Mouse (Mus musculus) liver, embryonic 12.5 days (tissue): ENCODE results near the gene Uqcc1. TPM values are rescaled to one million over a fixed set of nuclear protein-coding genes. Genes with fewer than 3 reads are reported as not detected.
"Not testable (repeated sequence)": the region's sequence is repeated elsewhere in the genome, so short reads cannot be mapped to it uniquely, and the experiment has no call there.

Experiments
- ATAC-seq: fragments of 200-750 bp; cut with Nextera tagmentation; 2 replicates; pipeline ENCODE4 v1.8.0; 2017; ENCODE audit warnings: moderate number of reproducible peaks, mild to moderate bottlenecking, moderate library complexity
- H3K27ac ChIP-seq: fragments of 300-500 bp; sonication (generic); 2 replicates; pipeline ENCODE4 v1.5.1; 2016; ENCODE audit warnings: mild to moderate bottlenecking
- H3K27me3 ChIP-seq: fragments of 300-500 bp; sonication (generic); replicated peaks from 2 replicates; pipeline ENCODE4 v1.6.1; 2016; ENCODE audit warnings: mild to moderate bottlenecking, moderate library complexity
- H3K36me3 ChIP-seq: fragments of 300-500 bp; sonication (generic); 2 replicates; pipeline ENCODE4 v1.6.1; 2016; ENCODE audit warnings: mild to moderate bottlenecking, moderate library complexity
- H3K4me1 ChIP-seq: fragments of 300-500 bp; sonication (generic); 2 replicates; pipeline ENCODE4 v1.6.1; 2016
- H3K4me2 ChIP-seq: fragments of 300-500 bp; sonication (generic); 2 replicates; pipeline ENCODE4 v1.6.1; 2016; ENCODE audit warnings: mild to moderate bottlenecking, moderate library complexity
- H3K4me3 ChIP-seq: fragments of 300-500 bp; sonication (generic); 2 replicates; pipeline ENCODE4 v1.5.1; 2016; ENCODE audit warnings: mild to moderate bottlenecking, moderate library complexity
- H3K9ac ChIP-seq: fragments of 300-500 bp; sonication (generic); 2 replicates; pipeline ENCODE4 v1.6.1; 2016; ENCODE audit warnings: mild to moderate bottlenecking, moderate library complexity
- H3K9me3 ChIP-seq: fragments of 300-500 bp; sonication (generic); replicated peaks from 2 replicates; pipeline ENCODE4 v1.6.1; 2016; ENCODE audit warnings: mild to moderate bottlenecking, moderate library complexity
- WGBS: fragments of 180-500 bp; shearing (Covaris S2); methylation state at CpG from one replicate; pipeline ENCODE4 v1.1.7; 2016; ENCODE audit not compliant: insufficient replicate concordance; 5-methylcytosine and 5-hydroxymethylcytosine counted together
- polyA plus RNA-seq: library from polyadenylated mRNA; unstranded; fragments of >200 nt; fragmentation: Nextera tagmentation; extraction: Ambion mirVana; gene quantifications from 2 replicates; pipeline ENCODE4 v1.2.1, GENCODE M21; 2016

Uqcc1 gene
- polyA plus RNA-seq, 1 experiment from 2014 or later = 56.6 TPM

DNA sequence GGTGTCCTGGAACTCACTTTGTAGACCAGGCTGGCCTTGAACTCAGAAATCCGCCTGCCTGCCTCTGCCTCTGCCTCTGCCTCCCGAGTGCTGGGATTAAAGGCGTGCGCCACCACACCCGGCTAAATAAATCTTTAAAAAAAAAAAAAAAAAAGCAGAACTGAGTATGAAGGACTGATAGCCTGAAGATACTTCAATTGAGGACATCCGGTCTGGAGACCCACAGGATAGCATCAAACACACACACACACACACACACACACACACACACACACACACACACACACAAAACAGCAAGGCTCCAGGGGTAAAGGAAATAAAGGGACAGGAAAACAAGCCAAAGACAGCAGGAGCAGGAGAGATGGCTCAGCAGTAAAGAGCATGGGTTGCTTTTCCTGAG lies 4.9 kb downstream of the Uqcc1 start:
- H3K27me3 ChIP-seq, H3K27ac ChIP-seq, ATAC-seq, H3K4me3 ChIP-seq, H3K9me3 ChIP-seq, H3K9ac ChIP-seq, H3K4me2 ChIP-seq: not testable (repeated sequence)
- 62% methylated on average over 6 of the region's 6 CpGs for WGBS
- peaks cover 24% of the 10 kb centered on the region for H3K4me1 ChIP-seq
- H3K36me3 ChIP-seq = peaks cover 43% of the 10 kb centered on the region

DNA sequence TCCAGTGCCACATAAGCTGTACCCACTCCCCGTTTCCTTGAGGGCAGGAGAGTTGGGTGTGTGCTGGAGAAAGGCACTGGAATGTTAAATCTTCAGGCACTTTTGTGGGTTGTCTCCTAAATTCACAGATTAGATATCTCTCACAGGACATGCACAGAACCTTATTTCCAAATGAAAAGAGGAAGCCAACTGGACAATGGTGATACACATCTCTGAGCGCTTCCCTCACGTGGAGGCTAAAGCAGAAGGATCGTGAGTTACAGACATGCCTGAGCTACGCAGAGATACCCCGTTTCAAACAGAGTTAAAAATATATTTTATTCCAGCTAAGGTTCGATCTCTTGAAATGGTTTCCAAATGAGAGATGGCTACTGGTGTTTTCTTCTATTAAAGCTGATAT lies 7.0 kb downstream of the Uqcc1 start:
- H3K36me3 ChIP-seq = peaks cover 59% of the 10 kb centered on the region
- H3K4me2 ChIP-seq = no peak overlapping the region
- H3K4me1 ChIP-seq = peaks cover 8% of the 10 kb centered on the region
- no peaks in the 10 kb centered on the region for H3K9me3 ChIP-seq
- no peak for ATAC-seq
- H3K4me3 ChIP-seq = no peak overlapping the region
- WGBS = 51% methylated on average over 7 of the region's 7 CpGs
- no peak overlapping the region for H3K27ac ChIP-seq
- no peaks in the 10 kb centered on the region for H3K27me3 ChIP-seq
- no peak overlapping the region for H3K9ac ChIP-seq

DNA sequence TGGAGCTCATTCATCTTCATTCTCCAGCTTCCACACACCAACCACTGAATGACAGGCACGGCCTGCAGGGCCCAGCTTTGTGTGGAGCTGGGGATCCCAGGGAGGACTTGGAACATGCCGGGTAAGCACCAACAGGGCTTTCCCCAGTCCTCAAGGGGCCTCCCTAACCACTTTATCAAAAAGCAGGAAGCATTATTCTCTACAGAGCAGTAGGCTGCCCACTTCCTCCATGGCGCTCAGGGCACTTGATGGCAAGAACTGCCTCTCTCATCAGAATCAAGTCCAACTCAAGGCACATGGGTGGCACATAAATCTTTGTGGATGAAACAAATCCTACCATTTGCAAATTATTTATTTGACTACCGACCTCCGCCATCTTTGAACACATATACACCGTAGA lies 15.4 kb downstream of the Uqcc1 start:
- 71% methylated on average over 6 of the region's 6 CpGs for WGBS
- H3K4me2 ChIP-seq = no peak overlapping the region
- H3K9me3 ChIP-seq = no peaks in the 10 kb centered on the region
- no peak overlapping the region for H3K4me3 ChIP-seq
- ATAC-seq = no peak
- no peaks in the 10 kb centered on the region for H3K27me3 ChIP-seq
- no peaks in the 10 kb centered on the region for H3K4me1 ChIP-seq
- H3K27ac ChIP-seq = no peak overlapping the region
- H3K36me3 ChIP-seq = peaks cover 70% of the 10 kb centered on the region
- H3K9ac ChIP-seq = no peak overlapping the region

DNA sequence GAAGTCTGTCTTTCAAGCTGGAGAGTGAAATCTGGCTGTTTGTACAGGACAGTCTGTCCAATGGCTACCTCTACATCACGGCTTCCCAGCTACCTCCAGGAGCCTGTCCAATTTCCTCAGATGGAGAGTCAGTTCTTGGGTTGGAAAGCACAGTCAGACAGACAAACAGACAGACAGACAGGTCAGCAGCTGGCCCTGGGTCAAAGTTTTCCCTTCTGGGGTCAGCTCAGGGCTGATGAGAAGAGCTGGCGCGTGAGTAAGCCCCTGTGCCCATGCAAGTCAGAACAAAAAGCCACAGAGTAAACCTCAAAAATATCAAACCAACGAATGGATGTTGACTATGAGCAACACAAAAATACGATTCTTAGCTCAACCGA lies 26.5 kb downstream of the Uqcc1 start:
- no peak overlapping the region for H3K4me2 ChIP-seq
- no peaks in the 10 kb centered on the region for H3K4me1 ChIP-seq
- H3K36me3 ChIP-seq = peaks cover 74% of the 10 kb centered on the region
- H3K9me3 ChIP-seq = no peaks in the 10 kb centered on the region
- H3K4me3 ChIP-seq = no peak overlapping the region
- no peak overlapping the region for H3K9ac ChIP-seq
- 76% methylated on average over 6 of the region's 6 CpGs for WGBS
- no peak for ATAC-seq
- H3K27me3 ChIP-seq = no peaks in the 10 kb centered on the region
- H3K27ac ChIP-seq = no peak overlapping the region

DNA sequence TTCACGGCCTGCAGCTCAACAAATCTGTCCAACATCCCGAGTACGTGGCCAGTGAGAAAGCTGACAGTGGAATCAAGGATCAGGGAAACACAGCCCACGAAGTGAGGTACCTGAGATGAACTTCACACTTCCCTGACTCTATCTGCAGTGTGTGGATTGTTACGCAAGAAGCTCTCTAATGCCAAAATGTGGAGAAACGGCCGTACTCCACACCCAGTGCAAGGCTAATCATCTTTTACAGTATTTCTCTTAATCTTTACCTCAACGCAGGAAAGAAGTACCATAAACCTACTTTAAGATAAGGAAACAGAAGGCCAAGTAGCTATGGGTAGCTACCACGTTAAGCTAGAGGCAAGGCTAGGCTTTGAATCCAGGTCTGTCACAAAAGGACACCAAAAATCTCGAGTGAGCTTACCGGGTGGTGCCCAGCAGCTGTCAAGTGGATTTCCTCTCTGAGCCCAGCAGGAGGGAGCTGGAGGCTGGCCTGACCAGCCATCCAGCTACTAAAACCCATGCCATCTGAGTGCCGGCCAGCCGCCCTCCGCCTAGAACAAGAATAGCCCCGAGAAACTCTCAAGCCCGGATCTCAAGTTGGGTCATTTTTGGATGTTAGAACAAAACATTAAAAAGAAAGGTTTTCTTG lies 27.0 kb downstream of the Uqcc1 start:
- no peak overlapping the region for H3K27ac ChIP-seq
- WGBS = 72% methylated on average over 16 of the region's 16 CpGs
- no peak overlapping the region for H3K4me3 ChIP-seq
- H3K36me3 ChIP-seq = peaks cover 74% of the 10 kb centered on the region
- no peak overlapping the region for H3K9ac ChIP-seq
- H3K4me1 ChIP-seq = no peaks in the 10 kb centered on the region
- ATAC-seq = no peak
- H3K9me3 ChIP-seq = no peaks in the 10 kb centered on the region
- no peak overlapping the region for H3K4me2 ChIP-seq
- H3K27me3 ChIP-seq = no peaks in the 10 kb centered on the region

DNA sequence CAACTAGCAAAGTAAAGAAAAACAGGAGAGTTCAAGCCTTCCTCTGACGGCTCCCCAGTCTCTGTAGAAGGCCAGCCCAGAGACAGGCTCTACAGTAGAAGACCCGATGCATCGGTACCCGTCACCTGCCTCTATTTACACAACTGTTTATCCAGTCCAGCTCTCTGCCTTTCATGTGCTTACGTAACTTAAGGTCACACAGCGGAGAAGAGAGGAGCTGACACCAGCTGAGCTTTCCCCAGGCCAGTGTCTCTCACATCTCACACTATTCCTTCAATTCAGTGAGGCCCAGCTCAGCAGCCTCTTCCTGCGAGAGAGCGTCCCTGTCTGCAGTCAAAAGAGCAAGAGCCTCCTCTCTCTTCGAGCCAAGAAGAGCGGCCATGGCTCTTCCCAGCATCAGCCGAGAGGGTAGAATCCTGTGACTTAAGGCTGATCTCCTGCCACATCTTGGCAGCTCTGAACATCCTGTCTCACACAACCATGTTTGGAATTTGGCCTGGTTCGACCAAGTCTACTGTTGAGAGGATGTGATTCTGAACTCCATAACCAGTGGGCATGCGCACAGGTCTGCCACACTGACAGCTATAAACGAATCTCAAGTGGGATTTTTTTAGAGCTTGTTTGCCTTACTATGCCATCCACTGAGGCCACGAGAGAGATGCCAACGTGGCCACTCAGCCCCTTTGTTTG lies 34.9 kb downstream of the Uqcc1 start:
- Histone ChIP-seq H3K4me2 (no peak overlapping the region), H3K36me3 (peaks cover 65% of the 10 kb centered on the region), H3K27ac (peak overlapping the region; percentile 15; the same call in 1 of the 2 replicates), H3K27me3 (no peaks in the 10 kb centered on the region), H3K9ac (no peak overlapping the region), H3K9me3 (no peaks in the 10 kb centered on the region), H3K4me1 (no peaks in the 10 kb centered on the region; the same call in 1 of the 2 replicates), H3K4me3 (no peak overlapping the region)
- ATAC-seq = peak; percentile 32; the same call in 1 of the 2 replicates
- WGBS = 77% methylated on average over 16 of the region's 16 CpGs

DNA sequence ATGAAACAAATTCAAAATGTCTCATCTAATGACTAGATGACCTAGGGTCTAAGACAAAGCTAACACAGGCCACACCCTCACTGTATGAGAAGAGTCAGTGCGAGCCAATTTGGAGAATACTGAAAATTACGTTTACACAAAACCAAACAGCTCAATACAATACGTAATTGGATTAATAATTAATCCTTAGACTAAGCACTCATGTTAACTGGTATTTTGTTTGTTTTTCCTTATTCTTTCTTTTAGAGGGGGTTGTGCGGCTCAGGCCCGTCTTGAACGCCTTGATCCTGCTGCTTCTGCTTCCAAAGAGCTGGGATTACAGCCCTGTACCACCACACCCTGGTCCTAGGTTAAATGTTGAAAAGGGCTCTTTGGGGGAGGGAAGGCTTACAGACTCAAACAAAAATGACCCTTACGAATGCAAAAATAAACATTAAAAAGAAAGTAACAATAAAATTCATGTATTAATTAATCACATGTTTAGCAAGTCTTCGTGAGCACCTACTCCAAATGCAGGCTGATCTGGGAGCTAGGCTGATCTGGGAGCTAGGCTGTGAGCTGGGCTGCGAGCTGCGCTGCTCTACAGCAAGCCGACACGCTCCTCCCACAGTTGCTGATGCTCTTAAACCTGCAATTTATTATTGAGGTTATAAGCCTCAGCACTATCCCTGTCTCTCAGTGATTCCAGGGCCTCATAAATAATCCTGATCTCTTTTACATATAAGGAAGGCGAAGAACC lies 35.6 kb downstream of the Uqcc1 start:
- no peaks in the 10 kb centered on the region; the same call in 1 of the 2 replicates for H3K4me1 ChIP-seq
- WGBS = 81% methylated on average over 13 of the region's 13 CpGs
- no peaks in the 10 kb centered on the region for H3K9me3 ChIP-seq
- H3K27ac ChIP-seq = no peak overlapping the region; the same call in 1 of the 2 replicates
- 0 out of 2 replicates have a peak, but pooled peaks have one; percentile 44 for ATAC-seq
- no peaks in the 10 kb centered on the region for H3K27me3 ChIP-seq
- H3K4me2 ChIP-seq = 0 out of 2 replicates have a peak overlapping the region, but pooled peaks have one; percentile 22
- peaks cover 65% of the 10 kb centered on the region for H3K36me3 ChIP-seq
- no peak overlapping the region for H3K9ac ChIP-seq
- no peak overlapping the region for H3K4me3 ChIP-seq

DNA sequence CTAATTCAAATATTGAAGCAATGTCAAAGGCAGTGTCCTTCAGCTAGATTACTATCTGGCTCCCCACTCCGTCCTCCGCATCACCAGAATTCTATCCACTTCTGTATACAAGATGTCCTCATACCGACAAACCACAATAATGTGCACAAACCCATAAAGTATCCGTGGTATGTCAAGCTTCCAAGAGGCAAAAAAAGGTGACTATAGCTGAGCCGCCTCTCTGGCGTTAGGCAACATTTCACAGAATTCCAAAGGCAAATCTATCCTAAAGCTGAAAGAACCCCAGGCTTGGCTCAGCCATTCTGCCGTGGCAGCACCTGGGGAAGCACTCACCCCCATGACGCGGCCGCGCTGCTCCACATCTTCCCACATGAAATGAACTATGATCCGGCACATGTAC lies 43.3 kb downstream of the Uqcc1 start:
- no peak overlapping the region for H3K27ac ChIP-seq
- H3K4me1 ChIP-seq = peaks cover 10% of the 10 kb centered on the region
- no peak overlapping the region for H3K4me3 ChIP-seq
- no peak overlapping the region for H3K4me2 ChIP-seq
- WGBS = 88% methylated on average over 12 of the region's 12 CpGs
- H3K9ac ChIP-seq = no peak overlapping the region
- peaks cover 74% of the 10 kb centered on the region for H3K36me3 ChIP-seq
- no peaks in the 10 kb centered on the region for H3K27me3 ChIP-seq
- ATAC-seq = no peak
- no peaks in the 10 kb centered on the region for H3K9me3 ChIP-seq

DNA sequence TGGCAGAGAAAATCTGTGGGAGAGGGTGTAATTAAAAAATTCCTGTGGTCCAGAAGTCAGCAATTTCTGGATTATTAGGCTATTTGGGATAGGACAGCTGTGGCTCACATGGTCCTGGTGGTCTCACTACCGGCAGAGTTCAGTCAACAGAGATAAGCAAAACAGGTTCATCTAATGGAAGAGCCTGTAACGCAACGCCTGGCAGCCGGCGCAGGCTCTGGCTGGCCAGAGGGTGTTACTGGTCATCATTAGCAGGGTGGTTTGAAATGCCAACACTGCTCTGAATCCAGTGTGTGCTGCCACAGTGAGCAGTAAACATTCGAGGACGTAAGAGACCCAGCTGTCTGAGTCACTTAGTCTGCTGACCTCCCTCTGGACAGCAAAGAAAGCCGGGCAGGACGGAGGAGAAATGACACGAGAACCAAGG lies 44.8 kb downstream of the Uqcc1 start:
- Histone ChIP-seq H3K27me3 (no peaks in the 10 kb centered on the region), H3K27ac (no peak overlapping the region), H3K4me3 (no peak overlapping the region), H3K4me1 (peaks cover 11% of the 10 kb centered on the region), H3K36me3 (peaks cover 70% of the 10 kb centered on the region), H3K9me3 (no peaks in the 10 kb centered on the region), H3K4me2 (no peak overlapping the region), H3K9ac (no peak overlapping the region)
- no peak for ATAC-seq
- WGBS = 89% methylated on average over 10 of the region's 10 CpGs

DNA sequence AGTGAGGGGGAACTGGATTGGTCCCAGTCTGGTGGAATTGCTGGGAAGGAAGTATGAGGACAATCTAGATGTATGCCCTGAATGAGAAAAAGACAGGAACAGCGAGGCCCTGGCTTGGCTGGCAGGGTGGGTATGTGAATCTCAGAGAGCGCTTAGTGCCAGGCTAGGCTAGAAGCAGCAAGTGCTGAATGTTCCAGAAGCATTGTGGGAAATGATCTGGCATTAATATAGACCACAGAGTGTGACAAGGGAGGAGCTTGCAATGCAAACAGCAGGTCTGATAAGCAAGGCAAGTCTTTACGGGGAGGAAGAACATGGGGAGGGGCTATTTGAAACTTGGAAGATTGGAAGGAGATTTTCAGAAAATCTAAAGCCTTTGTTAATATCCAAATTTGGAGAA lies 48.0 kb downstream of the Uqcc1 start:
- Histone ChIP-seq H3K9ac (no peak overlapping the region), H3K9me3 (no peaks in the 10 kb centered on the region), H3K27me3 (no peaks in the 10 kb centered on the region), H3K4me2 (no peak overlapping the region), H3K36me3 (peaks cover 71% of the 10 kb centered on the region), H3K4me3 (no peak overlapping the region), H3K27ac (no peak overlapping the region), H3K4me1 (peaks cover 11% of the 10 kb centered on the region)
- no peak for ATAC-seq
- WGBS = 67% methylated on average over 3 of the region's 3 CpGs

DNA sequence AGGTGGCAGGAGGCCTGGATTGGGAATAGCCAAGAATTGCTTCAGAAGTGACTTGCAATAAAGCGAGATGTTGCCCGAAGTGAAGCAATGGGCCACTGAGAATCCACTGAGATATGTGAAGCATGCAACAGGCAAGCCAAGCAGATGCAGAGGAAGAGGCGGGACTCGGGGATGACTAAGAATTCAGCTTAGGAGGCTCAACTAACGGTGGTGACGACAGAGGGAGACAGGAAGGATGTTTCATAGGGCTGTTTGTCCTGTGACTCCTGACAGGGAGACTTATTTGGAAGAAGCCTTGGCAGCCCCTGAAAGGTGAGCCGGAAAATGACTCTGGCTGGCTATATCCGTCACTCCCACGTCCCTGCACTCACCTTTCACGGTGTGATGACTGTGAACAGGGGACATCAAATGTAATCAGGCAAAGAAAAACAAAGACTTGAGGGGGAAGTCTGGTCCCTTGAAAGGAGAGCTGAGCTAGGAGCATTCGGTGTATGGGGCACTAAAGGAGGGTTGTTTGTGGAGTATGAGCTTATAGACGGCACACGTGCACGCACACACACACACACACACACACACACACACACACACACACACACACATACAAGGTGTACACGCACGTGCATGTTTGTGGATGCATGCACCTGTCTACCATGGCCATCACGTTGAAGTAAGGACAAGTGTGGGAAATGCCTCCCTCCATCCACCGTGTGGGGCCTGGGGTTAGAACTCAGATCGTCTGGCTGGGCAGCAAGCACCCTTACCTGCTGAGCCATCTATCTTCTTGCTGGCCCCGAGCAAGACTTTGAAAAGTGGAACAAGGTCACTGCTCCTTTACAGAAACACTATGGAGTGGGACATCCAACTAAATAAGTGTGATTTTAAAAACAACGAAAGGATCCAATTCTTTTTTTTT lies 50.9 kb downstream of the Uqcc1 start:
- peaks cover 75% of the 10 kb centered on the region for H3K36me3 ChIP-seq
- no peak overlapping the region for H3K27ac ChIP-seq
- H3K4me2 ChIP-seq = no peak overlapping the region
- no peak for ATAC-seq
- peaks cover 11% of the 10 kb centered on the region for H3K4me1 ChIP-seq
- H3K4me3 ChIP-seq = no peak overlapping the region
- H3K27me3 ChIP-seq = no peaks in the 10 kb centered on the region
- no peaks in the 10 kb centered on the region for H3K9me3 ChIP-seq
- H3K9ac ChIP-seq = no peak overlapping the region
- 70% methylated on average over 21 of the region's 21 CpGs for WGBS
